Mouse (Mus musculus) small intestine, adult 2 months (tissue): ENCODE measurements around the gene Tmem179. TPM values are rescaled to one million over a fixed set of nuclear protein-coding genes. Genes with fewer than 3 reads are reported as not detected.

Experiments used
- H3K27ac ChIP-seq: fragments of 200-500 bp; 2 replicates; pipeline ENCODE4 v1.5.1; 2012; ENCODE audit warnings: low read depth, low read length, control low read depth, inconsistent platforms; ENCODE audit not compliant: insufficient read depth
- H3K27me3 ChIP-seq: fragments of 200-500 bp; 2 replicates; pipeline ENCODE4 v1.6.1; 2012; ENCODE audit warnings: mild to moderate bottlenecking, moderate library complexity, low read length, inconsistent platforms; ENCODE audit not compliant: control insufficient read depth, insufficient read depth
- H3K36me3 ChIP-seq: fragments of 200-500 bp; 2 replicates; pipeline ENCODE4 v1.6.1; 2012; ENCODE audit warnings: mild to moderate bottlenecking, low read length, control low read depth, inconsistent platforms; ENCODE audit not compliant: control insufficient read depth, insufficient read depth
- H3K4me1 ChIP-seq: fragments of 200-500 bp; 2 replicates; pipeline ENCODE4 v1.6.1; 2012; ENCODE audit warnings: low read length, inconsistent platforms, mixed read lengths; ENCODE audit not compliant: control insufficient read depth, insufficient read depth, insufficient read length
- H3K4me3 ChIP-seq: fragments of 200-500 bp; 2 replicates; pipeline ENCODE4 v1.5.1; 2012; ENCODE audit warnings: low read depth, mild to moderate bottlenecking, control low read depth, inconsistent platforms, low read length, moderate library complexity
- CTCF ChIP-seq: fragments of 200-500 bp; IDR thresholded peaks from 2 replicates; pipeline ENCODE4 v1.5.1; 2012; ENCODE audit warnings: low read depth, mild to moderate bottlenecking, control low read depth, inconsistent platforms, low read length, moderate library complexity, mixed read lengths; ENCODE audit not compliant: insufficient replicate concordance, insufficient read length; ENCODE audit errors: extremely low read depth
- POLR2A ChIP-seq: fragments of 200-500 bp; IDR thresholded peaks from 2 replicates; pipeline ENCODE4 v1.6.1; 2012; ENCODE audit warnings: low read depth, mild to moderate bottlenecking, control low read depth, inconsistent platforms, low read length, moderate library complexity
- WGBS: fragments of 180-500 bp; shearing (Covaris S2); methylation state at CpG from one replicate; pipeline ENCODE4 v1.1.7; 2018; 5-methylcytosine and 5-hydroxymethylcytosine counted together
- polyA plus RNA-seq: library from polyadenylated mRNA; depleted of rRNA; stranded (reverse); fragments of >200 nt; gene quantifications from 2 replicates; pipeline ENCODE4 v1.2.3, GENCODE M21; 2012

Tmem179 gene
- polyA plus RNA-seq, 1 experiment, result 0.91 TPM

- Histone ChIP-seq H3K27me3 (no peaks in the 10 kb centered on the region), H3K36me3 (no peaks in the 10 kb centered on the region), H3K4me3 (no peak overlapping the region), H3K27ac (no peak overlapping the region), H3K4me1 (no peaks in the 10 kb centered on the region)
- TF ChIP-seq POLR2A, result no peak
- no peak for TF ChIP-seq CTCF
- 35% methylated on average over 4 of the region's 4 CpGs for WGBS
Measured at GRCm38 (mm10) chr12:112507264-112507663, 9.3 kb downstream of the Tmem179 start.

DNA sequence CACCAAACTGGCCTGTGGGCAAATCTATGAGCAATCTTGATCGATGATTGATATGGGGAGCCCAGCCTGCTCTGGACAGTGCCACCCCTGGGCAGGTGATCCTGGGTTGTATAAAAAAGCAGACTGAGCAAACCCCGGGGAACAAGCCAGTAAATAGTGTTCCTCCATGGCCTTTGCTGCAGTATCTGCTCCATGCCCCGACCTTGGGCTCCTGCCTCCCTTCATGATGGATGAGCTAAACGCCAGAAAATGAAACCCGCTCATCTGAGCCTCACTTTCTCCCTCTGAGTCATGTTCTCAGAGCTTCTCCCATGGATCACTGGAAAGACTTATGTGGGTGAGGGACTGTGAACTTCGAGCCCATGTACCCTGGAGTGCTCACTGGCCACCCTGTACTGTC lies 10.3 kb downstream of the Tmem179 start:
- no peaks in the 10 kb centered on the region for H3K27me3 ChIP-seq
- no peak for TF ChIP-seq CTCF
- TF ChIP-seq POLR2A, result no peak
- no peak overlapping the region for H3K4me3 ChIP-seq
- no peak overlapping the region for H3K27ac ChIP-seq
- H3K36me3 ChIP-seq, result no peaks in the 10 kb centered on the region
- 51% methylated on average over 6 of the region's 6 CpGs for WGBS
- H3K4me1 ChIP-seq, result no peaks in the 10 kb centered on the region

GRCm38 (mm10) chr12:112503003-112503771 lies 13.4 kb downstream of the Tmem179 start:
- TF ChIP-seq CTCF (no peak), POLR2A (no peak)
- Histone ChIP-seq H3K4me1 (no peaks in the 10 kb centered on the region), H3K27ac (no peak overlapping the region), H3K36me3 (no peaks in the 10 kb centered on the region), H3K4me3 (no peak overlapping the region), H3K27me3 (no peaks in the 10 kb centered on the region)
- 16% methylated on average over 19 of the region's 19 CpGs for WGBS

- 27% methylated on average over 11 of the region's 11 CpGs for WGBS
- Histone ChIP-seq H3K4me3 (no peak overlapping the region), H3K4me1 (no peaks in the 10 kb centered on the region), H3K36me3 (no peaks in the 10 kb centered on the region), H3K27ac (no peak overlapping the region), H3K27me3 (no peaks in the 10 kb centered on the region)
- TF ChIP-seq POLR2A (no peak), CTCF (0 out of 2 replicates have a peak, but pooled peaks have one; percentile 15)
Measured at GRCm38 (mm10) chr12:112498683-112499082, 17.9 kb downstream of the Tmem179 start.

- no peak for TF ChIP-seq POLR2A
- TF ChIP-seq CTCF, result no peak
- Histone ChIP-seq H3K27me3 (no peaks in the 10 kb centered on the region), H3K27ac (no peak overlapping the region), H3K36me3 (no peaks in the 10 kb centered on the region), H3K4me1 (no peaks in the 10 kb centered on the region), H3K4me3 (no peak overlapping the region)
- WGBS, result 70% methylated on average over 8 of the region's 8 CpGs
Measured at GRCm38 (mm10) chr12:112497731-112498130, 18.8 kb downstream of the Tmem179 start.

- H3K4me1 ChIP-seq, result no peaks in the 10 kb centered on the region
- no peaks in the 10 kb centered on the region for H3K27me3 ChIP-seq
- no peak overlapping the region for H3K4me3 ChIP-seq
- no peaks in the 10 kb centered on the region for H3K36me3 ChIP-seq
- 62% methylated on average over 5 of the region's 5 CpGs for WGBS
- no peak for TF ChIP-seq POLR2A
- no peak for TF ChIP-seq CTCF
- no peak overlapping the region for H3K27ac ChIP-seq
Measured at GRCm38 (mm10) chr12:112496136-112496535, 20.4 kb downstream of the Tmem179 start.

DNA sequence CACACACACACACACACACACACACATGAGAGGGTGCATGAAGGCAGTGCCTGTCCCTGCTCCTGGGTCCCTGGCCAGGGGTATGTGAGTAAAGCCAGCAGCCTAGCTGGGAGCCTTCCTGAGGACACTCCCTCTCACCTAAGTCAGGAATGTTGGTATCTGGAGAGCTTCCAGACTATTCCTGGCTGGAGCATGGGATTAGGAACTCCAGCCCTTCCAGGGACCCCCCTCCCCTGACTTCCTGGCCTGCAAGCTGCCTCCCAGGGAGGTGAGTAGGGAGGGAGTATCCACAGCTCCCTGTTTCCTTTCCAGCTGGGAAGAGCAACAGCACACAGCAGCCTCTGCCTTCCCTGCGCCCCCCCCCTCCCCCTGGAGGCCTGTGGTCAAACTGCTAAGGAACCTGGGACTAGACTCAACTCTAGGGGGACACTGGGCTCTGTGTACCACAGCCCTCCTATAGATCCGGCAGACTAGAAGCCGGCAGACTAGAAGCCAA lies 26.1 kb downstream of the Tmem179 start:
- TF ChIP-seq POLR2A (no peak), CTCF (no peak)
- no peaks in the 10 kb centered on the region for H3K4me1 ChIP-seq
- WGBS, result 36% methylated on average over 3 of the region's 3 CpGs
- no peaks in the 10 kb centered on the region for H3K27me3 ChIP-seq
- no peaks in the 10 kb centered on the region for H3K36me3 ChIP-seq
- H3K4me3 ChIP-seq, result no peak overlapping the region
- H3K27ac ChIP-seq, result no peak overlapping the region
